Mouse (Mus musculus) urinary bladder, adult 18-20 months (tissue): ENCODE data around the gene Ywhag.

Experiments
- DNase-seq, 2 experiments: peaks; one replicate each; pipeline ENCODE4 v3.0.0; 2022; ENCODE audit warnings: low spot score in 2 of 2, mixed read lengths in 2 of 2

The Ywhag gene

DNA sequence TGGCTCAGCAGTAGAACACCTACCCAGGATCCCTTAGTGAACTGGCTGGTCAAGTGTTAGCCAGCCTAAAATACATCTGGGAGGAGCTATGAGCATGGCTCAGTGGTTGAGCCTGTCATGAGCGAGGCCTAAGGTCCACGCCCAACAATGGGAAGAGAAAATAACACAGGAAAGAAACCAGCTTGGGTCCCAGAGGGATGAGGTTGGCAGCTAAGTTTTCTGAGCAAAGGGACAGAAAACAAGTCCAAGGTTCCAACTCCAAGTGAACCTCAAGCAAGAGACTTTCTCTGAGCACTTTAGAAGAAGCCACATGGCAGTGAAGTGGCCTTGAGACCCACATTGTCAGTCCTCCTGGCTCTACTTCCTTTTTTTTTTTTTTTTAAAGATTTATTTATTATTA lies 17.2 kb upstream of the Ywhag start:
- no peak for DNase-seq

GRCm38 (mm10) chr5:135950710-135951412 lies 16.4 kb upstream of the Ywhag start:
- DNase-seq: no peak

DNA sequence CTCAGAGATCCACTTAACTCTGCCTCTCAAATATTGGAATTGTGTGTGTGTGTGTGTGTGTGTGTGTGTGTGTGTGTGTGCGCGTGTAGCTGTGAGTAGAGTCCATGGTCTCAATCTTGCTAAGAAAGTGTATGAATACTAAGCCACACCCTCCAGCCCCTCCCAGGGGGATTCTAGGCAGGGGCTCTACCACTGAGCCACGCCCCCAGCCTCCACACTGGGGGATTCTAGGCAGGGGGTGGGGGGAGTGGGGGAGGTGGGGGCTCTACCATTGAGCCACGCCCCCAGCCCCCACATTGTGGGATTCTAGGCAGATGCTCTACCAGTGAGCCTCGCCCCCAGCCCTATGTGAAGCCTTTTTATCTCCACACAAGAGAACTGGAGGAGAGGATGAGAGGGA lies 12.2 kb upstream of the Ywhag start:
- no peak for DNase-seq

DNA sequence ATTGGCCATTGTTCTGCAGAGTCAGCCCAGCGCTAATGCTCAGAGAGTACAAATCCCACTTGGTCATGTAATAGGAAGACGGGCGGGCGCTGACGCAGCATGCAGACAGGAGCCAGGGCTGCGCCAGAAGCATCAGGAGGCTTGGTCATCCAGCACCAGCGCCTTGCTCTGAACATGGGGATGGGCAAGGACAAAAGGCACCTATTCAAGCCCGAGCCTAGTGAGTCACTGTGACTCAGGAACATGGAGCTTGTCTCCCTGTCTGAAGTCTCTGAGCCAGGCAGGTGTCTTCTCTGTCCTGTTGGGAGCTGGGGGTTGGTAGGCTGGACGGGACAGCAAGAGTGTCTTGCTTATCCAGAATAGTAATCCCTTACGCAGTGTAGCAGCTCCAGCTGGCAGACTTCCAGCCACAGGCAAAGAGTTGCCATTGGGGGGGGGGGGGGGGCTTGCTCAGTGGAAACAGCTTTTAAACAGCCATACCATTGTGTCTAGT lies 11.5 kb upstream of the Ywhag start:
- no peak for DNase-seq

DNA sequence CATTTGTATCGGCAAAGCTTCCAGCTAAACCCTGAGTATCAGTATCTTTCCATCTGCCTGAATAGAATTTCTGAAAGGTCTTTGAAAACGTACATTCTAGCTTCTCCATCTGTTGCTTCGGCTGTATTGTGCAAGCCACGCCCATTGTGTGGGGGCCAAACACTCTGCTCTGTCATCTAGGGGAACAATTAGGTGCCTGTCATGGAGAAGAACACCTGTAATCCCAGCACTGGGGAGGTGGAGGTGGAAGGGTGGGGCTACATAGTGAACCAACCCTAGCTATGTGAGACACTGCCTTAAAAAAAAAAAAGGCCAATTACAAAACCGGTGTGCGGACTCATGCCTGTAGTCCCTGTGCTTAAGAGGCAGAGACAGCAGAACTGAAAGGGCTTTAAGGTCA lies 8.3 kb upstream of the Ywhag start:
- DNase-seq: no peak

DNA sequence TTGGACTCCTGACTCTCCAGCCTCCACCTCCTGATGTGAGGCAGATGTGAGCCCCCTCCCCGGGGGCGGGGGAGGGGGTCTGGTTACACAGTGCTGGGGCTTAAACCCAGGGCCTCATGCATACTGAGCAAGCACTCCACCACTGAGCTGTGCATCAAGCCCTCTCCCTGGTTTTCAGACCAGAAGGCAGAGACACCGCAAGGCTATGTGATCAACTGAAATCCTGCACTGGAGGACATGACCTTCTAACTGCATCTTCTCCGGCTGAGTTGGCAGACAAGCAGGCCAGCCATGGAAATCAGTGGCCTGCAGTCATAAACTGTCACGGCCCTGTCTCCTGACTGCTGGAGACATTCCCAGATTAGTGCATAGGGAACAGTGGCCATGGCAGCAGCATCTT lies 6.2 kb upstream of the Ywhag start:
- no peak for DNase-seq

GRCm38 (mm10) chr5:135935641-135936190 lies 1.3 kb upstream of the Ywhag start:
- DNase-seq: no peak

GRCm38 (mm10) chr5:135935176-135935523 lies 734 bp upstream of the Ywhag start:
- DNase-seq: no peak

DNA sequence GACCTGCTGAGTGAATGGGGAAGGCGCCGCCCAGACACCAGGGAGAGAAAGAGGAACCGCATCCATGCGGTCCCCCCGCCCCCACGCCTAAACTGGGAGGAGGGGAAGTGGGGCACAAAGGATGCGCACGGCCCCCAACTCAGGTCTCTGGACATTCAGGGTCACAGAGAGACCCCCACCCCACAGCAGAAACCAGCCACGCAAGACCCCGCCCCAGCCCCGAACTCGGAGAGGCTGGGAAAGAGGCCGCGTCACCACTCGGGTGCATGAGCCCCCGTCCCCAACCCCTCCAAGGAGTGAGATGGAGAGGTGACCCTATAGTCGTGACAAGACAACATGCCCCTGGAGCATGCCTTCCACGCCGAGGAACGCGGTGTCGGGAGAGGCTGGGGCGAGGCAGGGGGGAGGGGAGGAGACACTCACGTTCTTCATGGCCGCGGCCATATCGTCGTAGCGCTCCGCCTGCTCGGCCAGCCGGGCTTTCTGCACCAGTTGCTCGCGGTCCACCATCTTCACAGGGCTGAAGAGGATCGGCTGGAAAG lies 445 bp downstream of the Ywhag start:
- DNase-seq: no peak

DNA sequence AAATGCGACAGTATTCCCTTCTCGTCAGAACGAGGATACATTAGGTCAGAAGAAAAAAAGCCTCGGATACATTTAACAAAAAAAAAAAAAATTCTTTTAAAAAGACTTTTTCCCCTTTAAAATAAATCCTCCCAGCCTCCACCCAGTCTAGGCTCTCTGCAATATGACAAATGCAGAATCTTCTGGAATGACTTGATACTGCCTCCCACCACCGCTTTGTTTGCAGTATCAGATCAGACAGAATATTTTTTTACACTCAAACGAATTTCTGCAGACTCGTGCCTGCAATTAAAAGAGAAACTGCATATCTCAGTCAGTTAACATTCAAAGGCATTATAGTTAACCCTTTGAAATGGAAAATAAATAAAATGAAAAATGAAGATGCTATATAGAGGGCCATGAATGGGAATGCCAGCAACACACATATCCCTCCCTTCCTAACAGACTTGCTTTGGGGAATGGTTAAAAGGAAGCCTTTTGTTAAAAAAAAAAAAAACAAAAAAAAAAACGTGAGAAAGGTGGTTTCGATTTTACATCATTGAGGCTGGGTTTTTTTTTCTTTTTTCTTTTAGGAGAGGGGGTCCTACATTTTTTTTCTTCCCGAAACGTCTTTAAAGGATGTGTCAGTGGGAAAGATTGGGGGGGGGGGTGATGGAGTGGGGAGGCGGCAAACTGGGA lies 1.1 kb downstream of the Ywhag start:
- no peak for DNase-seq

- no peak for DNase-seq
Measured at GRCm38 (mm10) chr5:135932359-135932758, 2.1 kb downstream of the Ywhag start.

GRCm38 (mm10) chr5:135931526-135931925 lies 2.9 kb downstream of the Ywhag start:
- DNase-seq: no peak

GRCm38 (mm10) chr5:135929685-135930424 lies 4.6 kb downstream of the Ywhag start:
- DNase-seq: no peak

DNA sequence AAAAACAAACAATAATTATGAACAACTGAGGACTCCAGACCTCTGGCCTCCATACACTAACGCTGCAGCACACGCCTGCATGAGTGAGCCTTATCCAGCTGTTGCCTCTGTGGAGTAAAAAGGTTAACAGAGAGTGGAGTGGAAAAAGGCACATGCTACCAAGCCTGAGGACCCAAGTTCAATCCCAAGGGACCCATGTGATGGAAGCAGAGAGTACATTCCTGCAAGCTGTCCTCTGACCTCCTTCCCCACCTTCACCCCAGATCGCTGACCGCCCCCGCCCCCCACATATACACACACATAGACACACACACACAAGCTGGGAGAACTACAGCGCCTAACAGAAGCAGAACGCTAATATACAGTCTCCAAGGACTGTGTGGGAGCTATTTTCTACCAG lies 10.5 kb downstream of the Ywhag start:
- DNase-seq: no peak

DNA sequence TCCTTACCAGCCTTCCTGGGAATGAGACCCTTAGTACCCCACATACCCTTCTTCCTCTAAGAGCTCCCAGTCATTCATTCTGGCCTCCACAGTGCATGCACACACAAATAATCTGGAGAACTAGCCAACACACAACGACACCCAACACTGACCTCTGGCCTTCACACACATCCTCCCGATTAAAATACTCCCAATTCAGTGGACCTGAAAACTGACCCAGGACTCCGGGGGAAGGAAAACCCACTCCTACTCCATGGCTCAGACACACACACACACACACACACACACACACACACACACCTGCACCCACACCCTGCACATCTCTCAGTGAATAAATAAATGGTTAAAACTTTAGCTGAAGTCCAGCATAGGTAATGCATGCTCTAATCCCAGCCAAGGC lies 14.5 kb downstream of the Ywhag start:
- no peak for DNase-seq

DNA sequence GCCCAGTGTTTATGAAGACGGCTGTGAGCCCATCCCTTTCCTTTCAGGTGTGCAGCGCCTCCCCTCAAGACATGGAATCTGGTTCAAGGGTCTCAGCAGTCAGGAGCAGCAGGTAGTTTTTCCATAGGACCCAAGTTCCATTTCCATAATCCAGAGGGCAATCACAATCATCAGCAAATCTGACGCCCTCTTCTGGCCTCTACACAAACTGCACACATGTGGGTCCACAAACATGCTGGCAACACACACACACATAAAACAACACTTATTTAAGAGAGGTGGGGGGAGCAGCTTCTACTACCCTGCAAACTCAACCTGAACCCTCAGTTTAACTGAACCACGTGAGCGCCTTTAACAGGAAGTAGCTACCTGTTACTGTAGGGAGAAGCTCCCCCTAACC lies 15.8 kb downstream of the Ywhag start:
- DNase-seq: no peak

DNA sequence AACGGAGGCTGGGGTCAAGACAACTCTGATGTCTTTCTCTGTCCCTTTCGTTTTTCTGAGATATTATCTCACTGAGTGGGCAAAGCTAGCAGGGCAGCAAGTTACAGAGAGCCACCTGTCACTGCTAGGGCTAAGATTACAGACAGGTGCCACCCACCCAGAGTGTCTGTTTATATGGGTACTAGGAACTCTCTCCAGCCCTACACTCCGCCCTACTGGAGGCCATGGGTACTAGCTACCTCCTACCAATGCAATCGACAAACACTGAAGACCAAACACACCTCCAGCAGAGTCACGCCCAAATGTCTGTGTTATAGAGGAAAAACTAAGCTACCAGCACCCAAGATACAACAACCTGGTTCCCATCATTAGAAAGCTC lies 16.4 kb downstream of the Ywhag start:
- DNase-seq: no peak

GRCm38 (mm10) chr5:135917327-135918058 lies 16.9 kb downstream of the Ywhag start:
- no peak for DNase-seq

GRCm38 (mm10) chr5:135916601-135917000 lies 17.8 kb downstream of the Ywhag start:
- DNase-seq: no peak

DNA sequence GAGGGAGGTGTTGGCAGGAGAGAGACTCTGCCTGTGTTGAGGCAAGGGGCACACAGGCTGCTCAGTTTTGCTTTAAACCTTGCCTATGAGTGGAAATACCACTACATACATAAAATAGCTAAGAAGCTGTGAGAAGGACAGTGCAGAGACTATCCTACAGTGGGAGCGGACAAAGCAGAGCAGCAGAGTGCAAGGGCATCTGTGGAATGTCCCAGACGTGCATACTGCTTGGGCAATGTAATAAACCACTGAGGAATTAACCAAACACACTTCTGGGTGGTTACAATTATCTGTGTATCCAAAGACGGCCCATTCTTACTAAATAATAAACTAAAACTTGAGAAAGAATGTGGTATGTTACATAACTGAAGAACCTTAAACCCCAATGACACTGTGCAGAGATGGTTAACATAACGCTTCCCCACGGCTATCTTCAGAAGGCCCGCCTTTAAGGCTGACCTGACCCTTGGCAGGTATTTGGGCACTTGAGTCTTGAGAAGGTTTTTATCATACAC lies 18.3 kb downstream of the Ywhag start:
- no peak for DNase-seq

DNA sequence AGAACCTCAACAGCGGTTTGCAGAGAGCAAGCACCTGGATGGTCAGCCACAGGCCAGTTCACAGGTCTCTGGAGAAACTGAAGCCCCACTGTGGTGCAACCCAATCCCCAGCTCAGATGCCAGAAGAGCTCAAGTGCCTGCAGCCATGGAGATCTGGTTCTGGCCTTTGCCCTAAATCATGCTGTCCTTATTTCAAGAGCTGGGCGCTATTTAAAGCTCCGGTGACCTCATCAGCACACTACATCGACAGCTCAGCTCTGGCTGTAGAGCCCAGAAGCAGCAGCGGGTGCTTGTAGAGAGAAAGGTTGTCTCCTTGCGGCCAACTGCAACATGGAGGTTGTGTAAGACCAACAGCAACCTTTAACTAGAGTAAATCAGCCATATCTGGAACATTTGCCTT lies 20.3 kb downstream of the Ywhag start:
- DNase-seq: no peak
